Mouse (Mus musculus): ENCODE data around the gene Pex7.

Pex7 gene

DNA sequence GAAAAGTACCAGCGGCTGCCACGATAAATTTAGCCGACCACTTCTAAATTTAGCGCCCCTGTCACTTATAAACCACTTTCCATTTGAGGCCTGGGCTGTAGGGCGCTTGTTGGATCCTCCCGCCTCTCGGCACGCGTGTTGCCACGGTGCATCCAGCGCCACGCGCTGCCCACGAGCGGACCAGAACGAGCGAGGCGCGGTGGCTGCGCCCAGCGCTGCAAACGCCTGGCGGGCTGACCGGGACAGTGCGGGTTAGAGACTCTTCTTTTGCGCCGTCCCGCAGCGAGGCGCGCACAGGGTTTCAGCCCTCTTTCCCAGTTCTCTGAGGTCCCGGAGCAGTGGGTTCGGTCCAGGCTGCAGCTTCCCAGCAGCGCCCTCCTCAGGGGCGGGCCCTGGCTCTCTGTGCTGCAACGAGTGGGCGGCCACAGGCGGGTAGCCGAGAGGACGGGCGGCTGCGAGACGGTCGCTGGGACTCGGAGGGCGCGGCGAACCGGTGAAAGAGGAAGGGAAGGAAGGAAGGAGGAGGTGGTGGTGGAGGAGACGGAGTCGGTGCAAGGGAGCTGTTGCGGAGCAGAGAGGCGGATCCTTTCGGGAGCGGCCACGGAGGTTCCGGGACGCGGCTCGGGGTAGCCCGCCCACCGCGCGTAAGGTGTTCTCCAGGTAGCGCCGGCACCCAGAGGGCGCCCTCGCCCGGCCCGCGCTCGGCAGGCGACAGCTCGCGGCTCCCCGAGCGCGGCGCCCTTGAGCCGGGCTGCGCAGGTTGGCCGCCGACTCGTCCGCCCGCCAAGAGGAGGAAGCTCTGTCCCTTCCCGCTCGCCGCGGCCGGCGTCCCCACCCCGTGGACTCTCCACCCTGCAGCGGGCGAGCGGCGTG, 26.3 kb upstream of the Pex7 start:
- in situ Hi-C loops (cut with MboI, MseI): no loop called here

DNA sequence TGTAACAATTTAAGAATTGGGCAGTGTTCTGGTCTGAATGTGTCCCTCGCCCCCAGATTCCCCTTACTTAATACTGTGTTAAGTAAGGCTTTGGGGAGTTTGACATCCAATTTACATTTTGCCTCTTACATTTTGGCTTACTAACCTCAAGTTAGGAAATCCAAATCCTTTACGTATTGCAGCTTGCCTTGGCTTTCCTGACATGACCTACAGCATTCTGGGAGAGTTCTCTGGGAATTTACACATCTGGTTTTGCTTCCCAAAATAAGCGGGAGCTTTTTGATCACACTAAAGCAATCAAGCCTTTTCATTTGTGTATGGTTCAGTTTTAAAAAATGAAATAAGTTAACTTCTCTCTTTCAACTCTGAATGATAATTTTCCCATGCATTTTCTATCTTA, 25.5 kb upstream of the Pex7 start:
- in situ Hi-C loops (cut with MboI, MseI): no loop called here

DNA sequence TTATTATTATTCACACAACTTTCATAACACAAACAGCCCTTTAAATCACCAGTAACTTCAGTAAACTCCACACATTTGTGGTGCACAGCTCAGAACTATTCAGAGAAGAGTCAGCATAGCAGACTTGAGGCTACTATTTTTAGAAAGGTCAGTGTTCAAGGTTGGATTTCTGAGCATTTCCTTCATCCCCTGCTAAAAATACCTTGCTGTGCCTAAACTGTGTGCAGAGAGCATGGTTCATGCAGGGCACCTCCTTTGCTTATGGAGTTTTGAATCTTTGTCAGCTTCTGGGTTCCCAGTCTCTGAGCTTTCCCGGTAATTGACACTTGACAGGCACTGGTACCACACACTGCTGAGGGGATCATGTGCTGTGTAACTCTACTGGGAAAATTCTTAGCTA, 20.7 kb upstream of the Pex7 start:
- in situ Hi-C loops (cut with MboI, MseI): loop anchor here (10.0 kb wide), 1 partner anchor 147 kb away; no protein-coding TSS in a partner anchor

DNA sequence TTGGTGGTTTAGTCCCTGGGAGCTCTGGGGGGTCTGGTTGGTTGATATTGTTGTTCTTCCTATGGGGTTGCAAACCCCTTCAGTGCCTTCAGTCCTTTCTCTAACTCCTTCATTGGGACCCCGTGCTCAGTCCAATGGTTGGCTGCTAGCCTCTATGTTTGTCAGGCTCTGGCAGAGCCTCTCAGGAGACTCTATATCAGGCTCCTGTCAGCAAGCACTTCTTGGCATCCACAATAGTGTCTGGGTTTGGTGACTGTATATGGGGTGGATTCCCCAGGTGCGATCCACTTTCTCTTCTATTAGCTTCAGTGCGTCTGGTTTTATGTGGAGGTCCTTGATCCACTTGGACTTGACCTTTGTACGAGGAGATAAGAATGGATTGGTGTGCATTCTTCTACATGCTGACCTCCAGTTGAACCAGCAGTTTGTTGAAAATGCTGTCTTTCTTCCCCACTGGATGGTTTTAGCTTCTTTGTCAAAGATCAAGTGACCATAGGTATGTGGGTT, 19.0 kb upstream of the Pex7 start:
- in situ Hi-C loops (cut with MboI, MseI): loop anchor here (10.0 kb wide), 1 partner anchor 148 kb away; no protein-coding TSS in a partner anchor

DNA sequence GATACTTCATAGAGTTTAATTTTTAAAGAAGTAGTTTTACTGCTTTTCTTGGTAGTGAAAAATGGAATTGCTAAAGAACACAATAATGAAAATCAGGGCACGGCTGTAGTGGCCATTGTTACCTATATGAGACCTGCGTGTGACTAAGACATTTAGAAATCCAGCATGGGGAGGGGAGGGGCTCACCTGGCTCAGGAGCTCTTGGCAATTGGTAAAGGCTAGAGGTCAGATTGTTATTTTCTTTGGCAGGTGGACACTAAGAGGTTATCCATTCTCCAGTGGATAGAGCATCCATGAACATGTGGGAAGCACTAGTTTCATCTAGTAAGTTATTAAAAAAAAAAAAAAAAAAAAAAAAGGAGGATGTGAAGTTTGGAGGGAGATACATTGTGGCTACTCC, 16.8 kb upstream of the Pex7 start:
- in situ Hi-C loops (cut with MboI, MseI): loop anchor here (10.0 kb wide), 1 partner anchor 151 kb away; no protein-coding TSS in a partner anchor

DNA sequence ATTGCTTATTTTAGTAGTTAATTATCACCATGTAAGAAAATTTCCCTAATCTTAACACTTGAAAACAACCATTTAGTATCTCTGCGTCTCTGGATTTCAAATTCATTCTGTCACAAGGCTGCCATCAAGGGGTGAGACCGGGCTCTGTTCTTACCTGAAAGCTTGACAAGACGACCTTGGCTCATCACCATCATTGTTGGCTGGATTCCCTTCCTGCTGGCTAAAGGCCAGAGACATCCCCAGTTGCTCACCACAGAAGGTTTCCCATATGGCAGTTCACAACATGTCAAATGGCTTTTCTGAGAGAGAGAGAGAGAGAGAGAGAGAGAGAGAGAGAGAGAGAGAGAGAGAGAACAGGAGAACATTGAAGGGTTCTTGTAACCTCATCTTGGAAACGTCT, 14.9 kb upstream of the Pex7 start:
- in situ Hi-C loops (cut with MboI, MseI): loop anchor here (10.0 kb wide), 1 partner anchor 152 kb away; no protein-coding TSS in a partner anchor

DNA sequence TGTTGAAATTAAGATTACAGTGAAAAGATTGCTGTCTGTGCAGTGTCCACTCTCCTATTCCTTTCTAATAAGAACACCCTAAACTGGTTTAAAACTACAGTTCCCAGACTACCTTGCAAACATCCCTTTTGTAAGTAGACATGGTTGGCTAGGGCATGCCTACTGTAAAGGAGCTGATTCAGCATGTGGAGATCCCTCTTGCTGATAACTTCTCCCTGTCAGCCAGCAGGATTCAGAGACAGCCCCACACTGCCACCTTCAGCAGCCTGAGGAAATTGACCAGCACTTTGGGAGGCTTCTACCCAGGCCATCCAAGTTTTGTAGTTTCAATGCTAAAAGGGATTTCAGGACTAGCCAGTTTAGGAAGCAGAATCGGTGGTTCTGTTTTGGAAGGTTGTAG, 7.8 kb upstream of the Pex7 start:
- in situ Hi-C loops (cut with MboI, MseI): no loop called here

DNA sequence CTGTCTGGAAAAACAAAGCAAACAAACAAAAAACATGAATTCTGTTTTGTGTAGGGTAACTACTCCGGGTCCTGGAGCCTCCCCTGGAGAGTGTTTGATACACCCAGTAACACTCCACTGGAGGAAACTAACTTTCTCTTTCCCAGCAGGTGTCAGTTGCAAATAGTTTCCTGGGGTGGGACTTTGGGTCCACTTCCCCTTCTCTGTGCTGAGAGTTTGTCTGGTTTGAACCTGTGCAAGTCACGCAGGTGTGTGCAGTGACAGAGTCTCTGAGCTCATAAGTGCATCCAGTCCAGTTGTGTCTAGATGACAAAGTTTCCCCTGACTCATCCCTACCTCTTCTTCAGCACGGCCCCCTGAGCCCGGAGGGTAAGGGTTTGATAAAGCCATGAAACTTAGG, 6.3 kb upstream of the Pex7 start:
- in situ Hi-C loops (cut with MboI, MseI): no loop called here

DNA sequence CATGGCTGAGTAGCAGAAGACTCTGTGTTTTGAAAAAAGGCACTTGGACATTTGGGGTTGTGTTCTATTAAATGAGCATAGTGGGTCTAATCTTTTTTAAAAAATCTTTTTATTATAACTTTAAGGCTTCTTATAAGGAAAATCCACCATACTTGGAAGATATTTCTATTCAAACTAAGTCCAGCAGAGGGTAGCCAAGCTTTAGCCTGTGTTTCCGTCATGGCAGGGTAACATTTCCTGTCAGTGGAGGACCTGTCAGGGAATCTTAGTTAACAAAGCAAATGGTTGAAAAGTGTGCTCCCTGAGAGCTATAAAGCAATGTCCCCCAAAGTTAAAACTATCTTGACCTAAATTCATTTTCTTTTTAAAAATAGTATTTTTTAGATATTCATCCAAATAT, 4.1 kb upstream of the Pex7 start:
- in situ Hi-C loops (cut with MboI, MseI): no loop called here

DNA sequence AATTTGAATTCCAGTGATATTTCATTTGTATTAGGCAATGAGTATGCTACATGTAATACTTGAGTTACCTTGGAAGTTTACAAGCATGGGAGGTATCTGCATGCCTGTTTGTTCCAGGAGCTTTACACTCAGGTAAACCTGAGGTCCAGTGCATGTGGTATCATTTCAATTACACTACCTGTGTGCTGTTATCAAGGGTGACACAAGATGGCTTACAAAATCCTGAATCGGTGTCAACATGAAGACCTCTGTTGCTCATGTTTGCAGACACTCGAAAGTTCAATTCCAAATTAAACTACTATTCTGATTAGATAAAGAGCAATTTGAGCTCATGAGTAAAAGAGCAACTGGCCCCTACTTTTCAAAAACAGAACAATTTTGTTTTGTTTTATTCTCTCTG, 3.0 kb upstream of the Pex7 start:
- in situ Hi-C loops (cut with MboI, MseI): no loop called here

DNA sequence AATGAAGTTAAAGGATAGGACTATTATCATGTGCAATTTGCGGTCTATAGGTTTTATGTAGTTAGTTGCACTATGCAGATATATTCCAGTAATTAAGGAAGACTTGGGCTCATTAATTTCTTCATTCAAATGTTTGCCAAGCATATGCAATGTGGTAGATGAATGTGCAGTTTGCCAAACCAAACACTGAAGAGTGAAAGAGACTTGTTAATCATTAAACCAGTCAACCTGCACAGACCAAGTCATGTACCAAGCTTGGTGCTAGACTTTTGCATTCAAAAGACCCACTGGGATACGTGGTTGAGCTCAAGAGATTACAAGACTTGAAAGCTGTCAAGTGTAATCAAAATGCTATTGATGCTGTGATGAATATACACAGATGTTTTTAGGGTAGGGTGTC, 587 bp upstream of the Pex7 start:
- in situ Hi-C loops (cut with MboI, MseI): no loop called here

DNA sequence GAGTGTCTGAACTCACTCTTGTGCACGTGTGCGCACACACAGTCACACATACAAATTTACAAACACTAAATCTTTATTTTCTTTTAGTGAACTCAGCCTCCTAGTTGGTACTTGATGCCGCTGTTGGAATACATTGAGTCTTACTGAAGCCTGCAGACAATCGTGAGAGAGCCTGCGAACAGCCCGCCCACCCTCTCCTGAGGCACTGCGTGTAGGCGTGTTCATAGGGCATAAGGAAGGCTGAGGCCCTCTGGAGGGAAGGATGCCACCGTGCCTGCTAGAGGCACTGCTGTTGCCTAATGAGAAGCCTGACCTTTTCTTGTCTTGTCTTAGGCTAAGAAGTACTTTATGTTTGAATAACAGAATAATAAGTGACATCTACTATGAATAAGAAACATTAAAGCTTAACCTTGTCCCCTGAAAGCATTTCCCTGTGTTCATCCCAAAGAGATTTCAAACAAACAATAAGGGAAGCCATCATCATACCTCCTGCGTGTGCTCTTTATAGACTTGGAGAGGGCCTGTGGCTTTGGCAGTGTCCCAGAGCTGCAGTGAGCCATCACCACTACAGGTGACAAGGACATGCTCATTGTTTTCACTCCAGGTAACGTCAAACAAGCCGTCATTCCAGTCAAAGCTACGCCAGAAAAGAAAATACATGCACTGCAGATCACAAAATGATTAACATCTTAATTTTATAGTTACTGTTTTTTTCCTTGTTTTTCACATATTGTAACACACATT, 3.2 kb downstream of the Pex7 start:
- in situ Hi-C loops (cut with MboI, MseI): loop anchor here (5.0 kb wide), 1 partner anchor 182 kb away; no protein-coding TSS in a partner anchor

DNA sequence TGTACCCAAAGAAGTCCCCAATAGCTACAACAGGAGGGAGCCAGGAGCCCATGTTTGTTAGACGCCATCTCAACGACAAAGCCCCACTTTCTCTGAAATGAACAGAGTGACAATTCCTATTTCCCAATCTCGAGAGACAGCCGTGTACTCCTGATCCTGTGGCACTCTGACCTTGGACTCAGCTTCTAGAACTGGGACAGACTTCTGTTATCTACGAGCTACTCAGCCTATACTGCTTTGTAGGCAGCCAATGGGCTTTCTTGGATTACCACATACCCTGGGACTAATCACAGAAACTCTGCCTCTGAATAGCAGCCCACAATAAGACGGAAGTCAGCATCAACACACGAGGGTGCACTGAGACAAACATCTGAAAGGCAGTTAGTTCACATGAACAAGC, 5.5 kb downstream of the Pex7 start:
- in situ Hi-C loops (cut with MboI, MseI): loop anchor here (5.0 kb wide), 1 partner anchor 180 kb away; no protein-coding TSS in a partner anchor

DNA sequence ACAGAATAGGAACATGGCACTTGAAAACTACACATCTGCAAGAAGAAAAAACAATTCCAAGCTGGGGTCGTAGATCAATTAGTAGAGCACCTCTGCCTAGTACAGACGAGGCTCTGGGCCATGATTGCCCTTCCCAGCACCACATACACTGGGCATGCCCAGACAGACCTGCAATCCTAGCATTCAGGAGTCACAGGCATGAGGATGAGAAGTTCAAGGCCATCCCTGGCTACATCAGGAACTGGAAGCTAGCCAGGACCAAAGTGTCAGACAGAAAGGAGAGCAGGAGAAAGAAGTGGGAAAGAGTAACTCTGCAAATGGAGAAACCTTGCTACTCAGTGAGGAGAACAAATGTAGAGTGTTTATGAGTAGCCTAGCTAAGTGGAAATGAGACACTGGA, 7.3 kb downstream of the Pex7 start:
- in situ Hi-C loops (cut with MboI, MseI): loop anchor here (5.0 kb wide), 1 partner anchor 178 kb away; no protein-coding TSS in a partner anchor

DNA sequence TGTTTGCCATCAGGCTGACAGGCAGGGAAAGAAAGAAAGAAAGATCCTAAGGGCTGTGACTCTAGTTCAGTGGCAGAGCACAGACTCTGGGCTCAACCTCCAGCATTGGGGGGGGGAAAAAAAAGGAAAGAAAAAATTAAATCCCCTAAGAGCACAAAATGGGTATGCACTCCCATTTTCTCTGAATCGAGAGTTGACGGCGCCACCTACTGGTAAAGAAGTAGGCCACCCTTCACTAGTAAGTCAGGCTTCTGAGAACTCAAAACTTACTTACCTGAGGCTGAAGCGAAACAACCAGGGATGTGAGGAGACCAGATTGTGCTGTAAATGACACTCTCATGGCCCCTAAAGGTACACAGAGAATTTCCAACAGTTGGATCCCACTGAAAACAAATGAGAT, 13.5 kb downstream of the Pex7 start:
- in situ Hi-C loops (cut with MboI, MseI): no loop called here

DNA sequence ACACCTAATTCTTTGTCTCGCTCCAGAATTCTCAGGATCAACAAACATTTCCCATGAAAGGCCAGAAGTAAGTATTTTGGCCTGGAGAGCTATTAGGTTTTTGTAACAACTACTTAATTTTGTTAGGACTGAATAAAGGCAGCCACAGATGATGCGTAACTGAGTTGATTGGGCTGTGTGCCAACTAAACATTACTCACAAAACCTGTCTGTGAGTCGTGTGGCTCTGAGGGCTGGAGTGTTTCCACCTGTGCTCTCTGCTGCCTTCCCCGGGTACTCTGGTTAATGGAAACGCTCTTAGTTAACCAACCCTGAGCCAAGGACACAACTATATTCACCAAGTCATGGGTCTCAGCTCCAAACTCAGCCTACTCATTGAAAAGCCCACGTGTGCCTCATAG, 14.3 kb downstream of the Pex7 start:
- in situ Hi-C loops (cut with MboI, MseI): no loop called here

DNA sequence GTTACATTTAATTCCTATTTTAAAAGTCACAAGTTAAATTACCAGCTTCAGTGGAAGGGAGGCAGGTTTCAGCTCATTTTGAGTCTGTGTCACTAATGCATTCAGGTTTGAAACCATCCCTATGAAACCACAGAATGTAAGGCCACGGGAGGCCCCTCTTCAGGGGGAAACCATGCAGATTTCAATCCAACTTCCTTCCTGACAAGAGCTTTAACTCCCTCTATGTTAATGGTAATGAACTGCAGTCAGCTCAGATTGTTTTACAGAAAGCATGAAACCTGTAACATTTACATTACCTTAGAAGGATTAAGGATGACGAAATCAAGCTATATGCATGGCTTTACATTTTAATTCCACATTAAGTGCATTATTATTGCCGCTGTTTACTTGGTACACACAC, 15.8 kb downstream of the Pex7 start:
- in situ Hi-C loops (cut with MboI, MseI): no loop called here

DNA sequence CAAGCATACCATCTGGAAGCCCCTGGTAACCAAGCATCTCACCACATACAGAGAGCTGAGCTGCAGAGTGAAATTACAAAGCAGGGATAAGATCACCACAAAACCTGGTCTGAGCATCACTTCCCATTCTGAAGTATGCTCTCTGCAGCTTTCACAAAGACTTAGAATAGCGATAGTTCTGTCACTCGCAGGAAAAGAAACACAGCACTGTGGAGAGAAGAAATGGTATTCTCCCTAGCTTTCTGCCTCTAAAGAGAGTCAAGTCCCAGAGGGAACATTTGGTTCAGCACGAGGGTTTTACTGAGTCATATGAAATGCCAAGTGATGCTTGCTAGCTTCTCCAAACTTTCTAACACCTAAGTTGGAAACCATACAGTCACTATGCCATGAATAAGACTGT, 17.6 kb downstream of the Pex7 start:
- in situ Hi-C loops (cut with MboI, MseI): loop anchor here (5.0 kb wide), 1 partner anchor 38 kb away; the partner anchor contains the start of gene Slc35d3

DNA sequence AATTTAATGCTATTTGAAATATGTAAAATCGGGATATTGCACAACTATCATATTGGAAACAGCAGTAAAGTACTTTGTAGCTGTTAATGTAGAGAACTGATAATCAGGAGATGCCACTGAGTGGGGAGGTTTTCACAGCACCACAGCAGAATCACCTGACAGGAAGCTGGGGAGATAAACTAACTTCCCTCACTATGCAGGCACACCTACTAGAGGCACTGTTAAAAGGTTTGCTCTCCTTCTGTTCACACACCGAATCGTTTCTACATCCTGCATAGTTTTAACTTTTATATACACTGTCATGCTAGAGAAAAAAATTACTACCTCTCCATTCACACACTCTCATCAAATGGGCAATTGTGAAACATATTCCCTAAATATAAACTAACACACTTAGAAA, 21.2 kb downstream of the Pex7 start:
- in situ Hi-C loops (cut with MboI, MseI): loop anchor here (5.0 kb wide), 1 partner anchor 34 kb away; the partner anchor contains the start of gene Slc35d3

DNA sequence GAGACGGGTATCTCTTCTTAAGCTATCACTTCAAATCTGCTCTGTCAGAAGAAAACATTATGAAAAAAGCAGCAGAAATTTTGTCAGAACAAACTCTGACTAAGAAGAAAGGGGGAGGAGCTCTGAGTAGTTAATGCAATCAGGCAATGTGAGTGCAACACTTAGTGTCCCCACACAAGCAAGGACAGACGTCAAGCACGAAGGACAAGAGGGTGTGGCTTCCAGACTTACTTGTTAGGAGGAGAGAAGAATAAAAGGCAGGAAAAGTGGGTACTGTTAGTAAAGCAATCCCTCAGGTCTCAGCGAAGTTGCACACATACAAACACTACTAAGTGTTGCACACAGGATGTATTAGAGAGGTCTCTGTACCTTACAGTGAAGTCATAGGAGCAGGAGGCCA, 23.1 kb downstream of the Pex7 start:
- in situ Hi-C loops (cut with MboI, MseI): no loop called here

DNA sequence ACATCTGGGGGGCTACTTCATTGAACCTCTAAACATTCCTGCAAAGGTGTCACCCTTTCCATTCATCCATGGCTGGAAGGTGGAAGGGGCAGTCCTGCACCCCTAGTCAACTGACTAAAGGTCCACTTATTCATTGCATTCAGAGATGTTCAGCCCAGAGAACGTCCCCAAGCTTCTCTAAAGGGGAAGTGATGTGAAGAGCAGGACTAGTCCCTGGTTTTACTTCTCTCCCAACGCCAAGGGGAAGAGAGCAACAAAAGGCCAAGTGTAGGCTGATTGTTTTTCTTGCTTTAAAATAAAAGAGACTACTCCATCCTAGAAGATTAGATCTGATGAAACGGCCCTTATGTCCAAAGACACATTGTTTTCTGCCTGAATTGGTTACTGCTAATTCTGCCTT, 27.1 kb downstream of the Pex7 start:
- in situ Hi-C loops (cut with MboI, MseI): no loop called here

DNA sequence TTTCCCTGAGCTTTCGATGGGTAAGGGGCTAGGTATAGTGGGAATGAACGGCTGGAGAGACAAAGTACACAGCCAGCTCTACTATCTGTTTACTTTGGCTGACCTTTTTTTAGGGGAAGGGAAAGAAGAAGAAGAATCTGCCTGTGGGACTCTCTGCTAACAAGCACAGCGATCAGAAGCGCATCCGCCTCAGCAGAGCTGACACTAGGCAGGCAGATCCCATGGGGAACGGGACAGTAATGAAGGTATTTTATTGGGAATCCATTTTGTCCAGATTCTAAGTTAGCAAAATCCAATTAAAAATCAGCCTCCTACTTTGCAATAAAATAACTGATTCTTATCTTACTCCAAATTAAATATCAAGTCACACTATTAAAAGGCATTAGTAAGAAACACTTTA, 28.3 kb downstream of the Pex7 start:
- in situ Hi-C loops (cut with MboI, MseI): no loop called here

Data from T-helper 2 cell (primary cell).